Mouse (Mus musculus) kidney, postnatal 0 days (tissue): Measurements from ENCODE around the gene Olfr769. TPM values are rescaled to one million over a fixed set of nuclear protein-coding genes. Genes with fewer than 3 reads are reported as not detected.

ENCODE experiments used
- ATAC-seq: fragments of 200-750 bp; cut with Nextera tagmentation; replicated peaks from 2 replicates; pipeline ENCODE4 v1.8.0; 2017; ENCODE audit warnings: low read depth, moderate number of reproducible peaks, moderate TSS enrichment, moderate library complexity; ENCODE audit not compliant: low FRiP score
- DNase-seq: peaks from one replicate; pipeline ENCODE4 v3.0.0-alpha.2; 2016; ENCODE audit warnings: low spot score
- H3K27ac ChIP-seq: fragments of 300-500 bp; sonication (generic); 2 replicates; pipeline ENCODE4 v1.5.1; 2014; ENCODE audit warnings: mild to moderate bottlenecking
- H3K27me3 ChIP-seq: fragments of 300-500 bp; sonication (generic); 2 replicates; pipeline ENCODE4 v1.6.1; 2014; ENCODE audit warnings: low read length, mixed read lengths; ENCODE audit not compliant: insufficient read depth
- H3K36me3 ChIP-seq: fragments of 300-500 bp; sonication (generic); 2 replicates; pipeline ENCODE4 v1.6.1; 2014; ENCODE audit warnings: low read length, mixed read lengths; ENCODE audit not compliant: insufficient read depth
- H3K4me1 ChIP-seq: fragments of 300-500 bp; sonication (generic); replicated peaks from 2 replicates; pipeline ENCODE4 v1.6.1; 2014; ENCODE audit warnings: antibody characterized with exemption, low read length, mixed read lengths; ENCODE audit not compliant: insufficient read depth
- H3K4me2 ChIP-seq: fragments of 300-500 bp; sonication (generic); 2 replicates; pipeline ENCODE4 v1.6.1; 2014; ENCODE audit warnings: mild to moderate bottlenecking, low read length, moderate library complexity, mixed read lengths
- H3K4me3 ChIP-seq: fragments of 300-500 bp; sonication (generic); replicated peaks from 2 replicates; pipeline ENCODE4 v1.5.1; 2014; ENCODE audit warnings: low read depth, low read length
- H3K9ac ChIP-seq: fragments of 300-500 bp; sonication (generic); 2 replicates; pipeline ENCODE4 v1.6.1; 2014; ENCODE audit warnings: low read depth, low read length
- H3K9me3 ChIP-seq: fragments of 300-500 bp; sonication (generic); replicated peaks from 2 replicates; pipeline ENCODE4 v1.6.1; 2016; ENCODE audit warnings: low read length, inconsistent platforms, mixed read lengths
- CTCF ChIP-seq: IDR thresholded peaks from 2 replicates; pipeline ENCODE4 v1.5.1; 2016; ENCODE audit warnings: antibody characterized with exemption, low read depth, mild to moderate bottlenecking, moderate library complexity
- WGBS: fragments of 180-500 bp; shearing (Covaris S2); extraction: QIAGEN DNeasy Blood & Tissue Kit; methylation state at CpG from one replicate; pipeline ENCODE4 v1.1.7; 2014; 5-methylcytosine and 5-hydroxymethylcytosine counted together
- polyA plus RNA-seq: library from polyadenylated mRNA; unstranded; fragments of >200 nt; fragmentation: Nextera tagmentation; extraction: Ambion mirVana; gene quantifications from 2 replicates; pipeline ENCODE4 v1.2.1, GENCODE M21; 2015

The Olfr769 gene
- polyA plus RNA-seq, 1 experiment from 2014 or later = not detected

DNA sequence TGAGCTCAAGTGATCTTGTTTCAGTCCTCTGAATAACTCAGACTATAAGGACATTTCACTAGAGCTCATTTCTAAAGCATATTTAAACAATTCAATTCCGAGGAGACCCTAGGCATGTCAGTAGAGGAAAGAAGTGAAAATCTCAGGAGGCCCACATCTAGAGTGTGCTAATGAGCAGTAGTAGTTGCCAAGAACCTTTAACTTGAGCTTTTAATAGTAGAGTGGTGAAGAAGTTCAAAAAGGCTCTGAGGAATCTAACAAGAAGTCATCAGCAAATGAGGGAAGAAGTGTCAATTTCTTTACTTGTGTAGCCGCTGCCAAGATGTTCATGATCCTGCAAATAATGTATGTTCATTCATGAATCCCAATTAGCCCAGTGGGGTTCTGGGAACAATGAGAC lies 48.8 kb downstream of the Olfr769 start, which contains the start of gene Olfr766-ps1:
Olfr766-ps1 (minus strand) TSS at position 101 of the 400 bp plus-strand sequence.
- TF ChIP-seq CTCF = no peak
- H3K27me3 ChIP-seq = no peaks in the 10 kb centered on the region
- H3K36me3 ChIP-seq = no peaks in the 10 kb centered on the region
- WGBS = 88% methylated on average over 2 of the region's 2 CpGs
- no peak within 1 kb of the TSS for H3K4me2 ChIP-seq
- H3K9ac ChIP-seq = no peak within 1 kb of the TSS
- H3K9me3 ChIP-seq = no peaks in the 10 kb centered on the region
- DNase-seq = no peak
- no peaks in the 10 kb centered on the region for H3K4me1 ChIP-seq
- no peak within 1 kb of the TSS for H3K4me3 ChIP-seq
- no peak within 1 kb of the TSS for H3K27ac ChIP-seq
- no peak for ATAC-seq

Other genes starting within 250 kb of the Olfr769 start
- 7.7 and 8.2 TPM in 2 replicates for gene Gdf11, start 226.1 kb downstream of the Olfr769 start, polyA plus RNA-seq
- 1,350 and 1,394 TPM in 2 replicates for gene Cd63, start 216.9 kb downstream of the Olfr769 start, polyA plus RNA-seq
- 12.9 and 15.0 TPM in 2 replicates for gene Rdh5, start 195.0 kb downstream of the Olfr769 start, polyA plus RNA-seq
- gene Bloc1s1, start 193.8 kb downstream of the Olfr769 start, polyA plus RNA-seq = 272 and 276 TPM in 2 replicates
- 3.8 TPM in 2 replicates for gene Itga7, start 184.0 kb downstream of the Olfr769 start, polyA plus RNA-seq
- gene Mettl7b, start 156.9 kb downstream of the Olfr769 start, polyA plus RNA-seq = 59.9 and 69.3 TPM in 2 replicates
- not detected in 2 replicates for gene Olfr9, start 128.4 kb downstream of the Olfr769 start, polyA plus RNA-seq
- not detected in 2 replicates for gene Olfr763, start 107.1 kb downstream of the Olfr769 start, polyA plus RNA-seq
- not detected in 2 replicates for gene Olfr764-ps1, start 78.0 kb downstream of the Olfr769 start, polyA plus RNA-seq
- gene Olfr765, start 67.9 kb downstream of the Olfr769 start, polyA plus RNA-seq = not detected in 2 replicates
- gene Olfr766-ps1, start 48.9 kb downstream of the Olfr769 start, polyA plus RNA-seq = not detected in 2 replicates
- gene Olfr767, start 35.0 kb downstream of the Olfr769 start, polyA plus RNA-seq = not detected in 2 replicates
- 0.04 TPM in 1 of 2 replicates, not detected in the other for gene Olfr768, start 18.5 kb downstream of the Olfr769 start, polyA plus RNA-seq
- not detected in 2 replicates for gene Olfr770, start 21.1 kb upstream of the Olfr769 start, polyA plus RNA-seq
- not detected in 2 replicates for gene Olfr771, start 46.9 kb upstream of the Olfr769 start, polyA plus RNA-seq
- gene Olfr772, start 60.1 kb upstream of the Olfr769 start, polyA plus RNA-seq = not detected in 2 replicates
- not detected in 2 replicates for gene Olfr773, start 69.6 kb upstream of the Olfr769 start, polyA plus RNA-seq
- not detected in 2 replicates for gene Olfr774, start 118.3 kb upstream of the Olfr769 start, polyA plus RNA-seq
- gene Olfr775, start 130.6 kb upstream of the Olfr769 start, polyA plus RNA-seq = not detected in 2 replicates
- gene Olfr776, start 141.3 kb upstream of the Olfr769 start, polyA plus RNA-seq = not detected in 2 replicates
- not detected in 2 replicates for gene Olfr777, start 153.6 kb upstream of the Olfr769 start, polyA plus RNA-seq
- not detected in 2 replicates for gene Olfr780, start 200.3 kb upstream of the Olfr769 start, polyA plus RNA-seq
- not detected in 2 replicates for gene Olfr781, start 211.0 kb upstream of the Olfr769 start, polyA plus RNA-seq
- not detected in 2 replicates for gene Olfr782, start 231.0 kb upstream of the Olfr769 start, polyA plus RNA-seq